Comparison of ENCODE assay signal across 15 mouse cellular contexts in genomic region chr8:57702407-57703113, GRCm38 (mm10). TPM values are rescaled to one million over a fixed set of nuclear protein-coding genes. Genes with fewer than 3 reads are reported as not detected.
DNase-seq lines count a peak whose midpoint lies in the region; ATAC-seq lines count a peak whose summit lies in the region.
"Had no signal": no experiment of that assay in that cellular context is flagged by ENCODE, and none has a peak within 500 bp of the region (broad histone marks: within the 10 kb centered on the region; RNA-seq: fewer than 3 reads in every experiment).

No protein-coding gene starts in this region.

- no peaks in the 10 kb centered on the region for H3K4me1 ChIP-seq in heart, embryonic 12.5 days (replicated peaks)
- H3K4me1 ChIP-seq in intestine, embryonic 16.5 days (ENCODE audit: control insufficient read depth, insufficient read depth, low read length), result no peaks in the 10 kb centered on the region
- H3K4me1 ChIP-seq in stomach, embryonic 16.5 days (ENCODE audit: control insufficient read depth, insufficient read depth, low read length), result peaks cover 3% of the 10 kb centered on the region; the same call in 1 of the 2 replicates
- H3K4me1 ChIP-seq: embryonic facial prominence, embryonic 10.5 days; forebrain, embryonic 12.5 days had no signal

- no peaks in the 10 kb centered on the region for H3K27me3 ChIP-seq in heart, embryonic 12.5 days (replicated peaks)
- H3K27me3 ChIP-seq in intestine, embryonic 16.5 days (replicated peaks; ENCODE audit: control insufficient read depth, insufficient read depth, low read length), result no peaks in the 10 kb centered on the region
- no peaks in the 10 kb centered on the region for H3K27me3 ChIP-seq in stomach, embryonic 16.5 days (ENCODE audit: control insufficient read depth, insufficient read depth, low read length)
- H3K27me3 ChIP-seq: forebrain, embryonic 12.5 days had no signal

- H3K36me3 ChIP-seq in heart, embryonic 12.5 days, result no peaks in the 10 kb centered on the region
- no peaks in the 10 kb centered on the region for H3K36me3 ChIP-seq in intestine, embryonic 16.5 days (ENCODE audit: control insufficient read depth, insufficient read depth, low read length)
- no peaks in the 10 kb centered on the region for H3K36me3 ChIP-seq in stomach, embryonic 16.5 days (ENCODE audit: control insufficient read depth, insufficient read depth, low read length)
- H3K36me3 ChIP-seq: embryonic facial prominence, embryonic 10.5 days; forebrain, embryonic 12.5 days; midbrain, embryonic 10.5 days had no signal

- H3K27ac ChIP-seq in heart, embryonic 12.5 days (ENCODE audit: poor library complexity, severe bottlenecking), result no peak overlapping the region
- no peak overlapping the region for H3K27ac ChIP-seq in intestine, embryonic 16.5 days (ENCODE audit: low read length)
- H3K27ac ChIP-seq in stomach, embryonic 16.5 days (ENCODE audit: low read length), result peak overlapping the region; percentile 52; the same call in 1 of the 2 replicates
- H3K27ac ChIP-seq: embryonic facial prominence, embryonic 10.5 days; forebrain, embryonic 12.5 days; left cerebral cortex, adult 2 months; liver, embryonic 14.5 days; midbrain, embryonic 10.5 days had no signal

- H3K9me3 ChIP-seq in heart, embryonic 12.5 days (replicated peaks), result peaks cover 5% of the 10 kb centered on the region; the same call in 1 of the 2 replicates
- no peaks in the 10 kb centered on the region for H3K9me3 ChIP-seq in intestine, embryonic 16.5 days (ENCODE audit: control insufficient read depth, low read length)
- H3K9me3 ChIP-seq in stomach, embryonic 16.5 days (replicated peaks; ENCODE audit: control insufficient read depth, low read length), result 0 out of 2 replicates have a peak, but pooled peaks cover 3% of the 10 kb centered on the region
- H3K9me3 ChIP-seq: forebrain, embryonic 12.5 days had no signal

- H3K4me3 ChIP-seq in heart, embryonic 12.5 days, result no peak overlapping the region
- no peak overlapping the region for H3K4me3 ChIP-seq in intestine, embryonic 16.5 days (ENCODE audit: low read length)
- no peak overlapping the region for H3K4me3 ChIP-seq in stomach, embryonic 16.5 days (replicated peaks; ENCODE audit: low read length)
- H3K4me3 ChIP-seq: embryonic facial prominence, embryonic 10.5 days; forebrain, embryonic 12.5 days; left cerebral cortex, adult 2 months; midbrain, embryonic 10.5 days had no signal

- ATAC-seq in heart, embryonic 12.5 days (ENCODE audit: insufficient number of reproducible peaks, low FRiP score), result no peak
- ATAC-seq in intestine, embryonic 16.5 days, result peak; percentile 87
- ATAC-seq in stomach, embryonic 16.5 days (ENCODE audit: insufficient read depth, low FRiP score), result peak; percentile 88

- no peak overlapping the region for H3K4me2 ChIP-seq in heart, embryonic 12.5 days
- no peak overlapping the region for H3K4me2 ChIP-seq in intestine, embryonic 16.5 days (ENCODE audit: low read depth, low read length)
- no peak overlapping the region for H3K4me2 ChIP-seq in stomach, embryonic 16.5 days (ENCODE audit: low read depth, low read length)
- H3K4me2 ChIP-seq: forebrain, embryonic 12.5 days had no signal

- intact Hi-C loops in left cerebral cortex, postnatal 4 days (cut with DNase I), result no loop called here

- H3K9ac ChIP-seq in heart, embryonic 12.5 days, result no peak overlapping the region
- no peak overlapping the region for H3K9ac ChIP-seq in intestine, embryonic 16.5 days (ENCODE audit: low read depth, low read length)
- H3K9ac ChIP-seq in stomach, embryonic 16.5 days (ENCODE audit: low read length), result no peak overlapping the region
- H3K9ac ChIP-seq: forebrain, embryonic 12.5 days; liver, embryonic 14.5 days had no signal

- peak; percentile 87 for DNase-seq in heart, adult 11 months
- DNase-seq in urinary bladder, postnatal 14 days (ENCODE audit: low spot score), result peak; percentile 34
- DNase-seq in urinary bladder, postnatal 10 days (ENCODE audit: low spot score), result no peak
- DNase-seq in left cerebral cortex, postnatal 4 days, result no peak
- DNase-seq in neural tube, embryonic 10.5 days (ENCODE audit: extremely low spot score, low spot score), result no peak
- DNase-seq: cerebellum, adult 11 months; kidney, adult 9 months had no signal

- 67% methylated on average over 7 of the region's 7 CpGs for WGBS in heart, embryonic 12.5 days
- 70% methylated on average over 7 of the region's 7 CpGs for WGBS in intestine, embryonic 16.5 days
- 51% methylated on average over 7 of the region's 7 CpGs for WGBS in stomach, embryonic 16.5 days

RNA-seq across cellular contexts. Expression of gene Galnt7, which starts 49.7 kb away (rescaled TPM):
- polyA plus RNA-seq in heart, embryonic 12.5 days (2016; fragmentation: Nextera tagmentation; extraction: Ambion mirVana), result 7.5 and 8.6 TPM in 2 replicates
- 33.5 and 35.0 TPM in 2 replicates for polyA plus RNA-seq in intestine, embryonic 16.5 days (2015; fragmentation: Nextera tagmentation; extraction: Ambion mirVana)
- 39.9 and 45.9 TPM in 2 replicates for polyA plus RNA-seq in stomach, embryonic 16.5 days (2015; fragmentation: Nextera tagmentation; extraction: Ambion mirVana)
- 10 to 100 TPM; 10.9 to 13.0 TPM for total RNA-seq in left cerebral cortex, postnatal 4 days (2021)

Comparison
In these comparisons a context has a peak if more than half of its experiments do, and no peak if none do; other contexts are left out.
1. DNase-seq: peak in heart, adult 11 months (single experiment) and urinary bladder, postnatal 14 days (single experiment); none in urinary bladder, postnatal 10 days (single experiment), left cerebral cortex, postnatal 4 days (single experiment) and neural tube, embryonic 10.5 days (single experiment).